Mouse (Mus musculus) G1E (cell line): Measurements from ENCODE around the gene Gm525. TPM values are rescaled to one million over a fixed set of nuclear protein-coding genes. Genes with fewer than 3 reads are reported as not detected.
"Not testable (repeated sequence)": the region's sequence is repeated elsewhere in the genome, so short reads cannot be mapped to it uniquely, and the experiment has no call there.

Experiments
- ATAC-seq: 2 replicates; pipeline ENCODE4 v1.8.0; 2016; ENCODE audit warnings: mild to moderate bottlenecking; ENCODE audit not compliant: insufficient number of reproducible peaks, poor library complexity, low FRiP score, severe bottlenecking; ENCODE audit errors: extremely low read depth
- DNase-seq: peaks from one replicate; pipeline ENCODE4 v3.0.0; 2012; ENCODE audit warnings: low spot score
- H3K27me3 ChIP-seq: 2 replicates; pipeline ENCODE4 v1.6.1; 2012; ENCODE audit warnings: mild to moderate bottlenecking, low read length, inconsistent platforms; ENCODE audit not compliant: insufficient read depth
- H3K36me3 ChIP-seq: replicated peaks from 2 replicates; pipeline ENCODE3; 2012; ENCODE audit warnings: mild to moderate bottlenecking, inconsistent platforms
- H3K4me1 ChIP-seq: 2 replicates; pipeline ENCODE4 v1.6.1; 2012; ENCODE audit warnings: low read depth, low read length, inconsistent platforms, mixed read lengths; ENCODE audit not compliant: insufficient read depth
- H3K4me3 ChIP-seq: 2 replicates; pipeline ENCODE4 v1.5.1; 2012; ENCODE audit warnings: low read depth, mild to moderate bottlenecking, inconsistent platforms, low read length, moderate library complexity, mixed read lengths
- H3K9me3 ChIP-seq: replicated peaks from 2 replicates; pipeline ENCODE4 v1.6.1; 2012; ENCODE audit warnings: inconsistent platforms
- CTCF ChIP-seq: IDR thresholded peaks from 2 replicates; pipeline ENCODE4 v1.5.1; 2012; ENCODE audit warnings: low read depth, low read length, inconsistent platforms, mixed read lengths
- GATA1 ChIP-seq: IDR thresholded peaks from 2 replicates; pipeline ENCODE4 v1.6.1; 2012; ENCODE audit warnings: borderline replicate concordance, low read length, inconsistent platforms, mixed read lengths
- GATA2 ChIP-seq: IDR thresholded peaks from 2 replicates; pipeline ENCODE4 v1.6.1; 2012; ENCODE audit warnings: low read depth, low read length, inconsistent platforms, borderline replicate concordance
- POLR2AphosphoS5 ChIP-seq: IDR thresholded peaks from 2 replicates; pipeline ENCODE4 v1.6.1; 2012; ENCODE audit warnings: low read depth, low read length, inconsistent platforms; ENCODE audit not compliant: insufficient replicate concordance
- TAL1 ChIP-seq: conservative IDR thresholded peaks from 2 replicates; pipeline ENCODE4 v1.6.1; 2012; ENCODE audit warnings: low read depth, low read length, inconsistent platforms, mixed read lengths
- polyA plus RNA-seq: library from polyadenylated mRNA; stranded (reverse); fragments of >175 nt; gene quantifications from 2 replicates; pipeline ENCODE4 v1.2.3, GENCODE M21; 2012
- total RNA-seq, 2 experiments: library from RNA; stranded (forward) in 1 of 2; stranded (reverse) in 1 of 2; fragments of 200-1000 nt in 1 of 2; fragments of >200 nt in 1 of 2; fragmentation: Nextera tagmentation in 1 of 2; gene quantifications; 2 replicates each; pipeline ENCODE4 v1.2.3; 2014 to 2017

The Gm525 gene
- total and polyA plus RNA-seq, 3 experiments: not detected

DNA sequence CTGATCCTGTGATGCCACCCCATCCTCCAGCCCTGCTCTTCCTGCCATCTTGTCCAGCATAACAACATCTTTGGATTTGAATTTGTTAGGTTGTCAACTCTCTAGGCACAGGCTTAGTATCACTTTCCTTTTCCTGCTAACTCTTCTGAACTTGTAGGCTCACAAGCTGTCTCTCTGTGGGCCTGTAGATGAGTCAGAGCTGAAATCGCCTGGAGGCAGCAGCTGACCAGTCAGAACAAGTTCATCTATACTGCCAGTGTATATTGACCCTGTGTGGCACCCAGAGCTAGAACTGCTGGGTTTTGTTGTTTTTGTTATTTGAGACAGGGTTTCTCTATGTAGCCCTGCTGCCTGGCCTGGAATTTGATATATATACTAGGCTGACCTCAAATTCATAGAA, 42.5 kb upstream of the Gm525 start:
- TF ChIP-seq TAL1: no peak
- no peak for TF ChIP-seq POLR2AphosphoS5
- no peak for TF ChIP-seq CTCF
- TF ChIP-seq GATA2: no peak
- no peak for TF ChIP-seq GATA1
- Histone ChIP-seq H3K4me1 (peaks cover 33% of the 10 kb centered on the region), H3K27me3 (no peaks in the 10 kb centered on the region), H3K9me3 (no peaks in the 10 kb centered on the region), H3K36me3 (peaks cover 11% of the 10 kb centered on the region), H3K4me3 (no peak overlapping the region)
- DNase-seq (no peak), ATAC-seq (no peak)

DNA sequence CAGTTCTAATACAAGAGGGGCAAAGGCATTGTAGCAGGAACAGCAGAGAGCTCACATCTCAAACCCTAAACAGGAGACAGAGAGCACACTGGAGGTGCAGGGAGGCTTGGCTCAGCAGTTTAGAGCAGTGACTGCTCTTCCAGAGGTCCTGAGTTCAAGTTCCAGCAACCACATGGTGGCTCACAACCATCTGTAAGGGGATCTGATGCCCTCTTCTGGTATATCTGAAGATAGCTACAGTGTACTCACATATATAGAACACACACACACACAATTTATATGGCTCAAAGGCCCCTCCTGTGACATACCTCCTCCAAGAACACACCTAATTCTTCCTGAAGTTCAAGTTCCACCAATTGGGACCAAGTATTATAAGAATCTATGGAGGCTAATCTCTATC, 39.0 kb upstream of the Gm525 start:
- Histone ChIP-seq H3K36me3 (peaks cover 34% of the 10 kb centered on the region), H3K4me3 (no peak overlapping the region), H3K4me1 (peaks cover 11% of the 10 kb centered on the region), H3K9me3 (no peaks in the 10 kb centered on the region), H3K27me3 (no peaks in the 10 kb centered on the region)
- no peak for TF ChIP-seq GATA2
- TF ChIP-seq TAL1: no peak
- no peak for TF ChIP-seq POLR2AphosphoS5
- no peak for TF ChIP-seq GATA1
- TF ChIP-seq CTCF: no peak
- no peak for ATAC-seq
- no peak for DNase-seq

DNA sequence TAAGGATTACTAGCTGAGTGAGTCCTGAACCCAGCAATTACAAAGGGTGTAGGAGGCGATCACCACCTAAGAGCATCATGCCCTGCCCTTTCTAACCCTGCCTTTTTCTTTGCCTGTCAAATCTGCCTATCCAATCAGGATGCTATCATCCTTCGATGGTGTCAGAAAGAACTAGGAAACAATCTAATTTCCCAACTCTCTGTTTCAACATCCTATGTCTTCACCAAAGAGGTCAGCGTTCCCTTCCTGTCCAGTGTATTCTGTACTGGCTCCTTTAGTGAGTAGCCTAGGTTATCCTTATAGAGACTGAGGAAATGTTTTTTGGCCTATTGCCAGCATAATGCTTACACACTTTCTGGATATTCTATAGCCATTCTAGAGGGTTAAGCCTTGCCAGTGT, 38.1 kb upstream of the Gm525 start:
- Histone ChIP-seq H3K9me3 (no peaks in the 10 kb centered on the region), H3K4me1 (peaks cover 3% of the 10 kb centered on the region), H3K27me3 (no peaks in the 10 kb centered on the region), H3K36me3 (peaks cover 43% of the 10 kb centered on the region), H3K4me3 (no peak overlapping the region)
- no peak for ATAC-seq
- no peak for DNase-seq
- TF ChIP-seq CTCF (no peak), GATA2 (no peak), POLR2AphosphoS5 (no peak), TAL1 (no peak), GATA1 (no peak)

DNA sequence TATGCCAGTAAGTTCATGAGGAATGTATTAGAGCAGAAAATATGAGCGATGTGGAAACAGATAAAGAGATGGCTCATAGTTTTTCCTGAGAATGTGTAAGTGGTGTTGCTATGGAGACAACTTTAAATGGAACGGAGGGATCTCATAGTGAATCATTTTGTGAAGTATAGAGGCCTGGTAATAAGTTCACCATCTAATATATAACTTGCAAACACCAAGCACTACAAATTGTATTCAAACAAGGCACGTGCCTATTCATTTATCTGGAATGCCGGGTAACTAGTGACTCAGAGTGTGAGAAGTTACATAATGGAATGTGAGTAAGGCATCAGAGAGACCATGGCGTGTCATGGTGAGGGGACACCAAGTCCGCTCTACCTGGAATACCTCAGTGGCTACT, 35.1 kb upstream of the Gm525 start:
- Histone ChIP-seq H3K27me3 (no peaks in the 10 kb centered on the region), H3K36me3 (peaks cover 70% of the 10 kb centered on the region), H3K9me3 (no peaks in the 10 kb centered on the region), H3K4me3 (no peak overlapping the region), H3K4me1 (peaks cover 3% of the 10 kb centered on the region)
- ATAC-seq (no peak), DNase-seq (no peak)
- TF ChIP-seq GATA2 (no peak), GATA1 (no peak), CTCF (no peak), TAL1 (no peak), POLR2AphosphoS5 (no peak)

DNA sequence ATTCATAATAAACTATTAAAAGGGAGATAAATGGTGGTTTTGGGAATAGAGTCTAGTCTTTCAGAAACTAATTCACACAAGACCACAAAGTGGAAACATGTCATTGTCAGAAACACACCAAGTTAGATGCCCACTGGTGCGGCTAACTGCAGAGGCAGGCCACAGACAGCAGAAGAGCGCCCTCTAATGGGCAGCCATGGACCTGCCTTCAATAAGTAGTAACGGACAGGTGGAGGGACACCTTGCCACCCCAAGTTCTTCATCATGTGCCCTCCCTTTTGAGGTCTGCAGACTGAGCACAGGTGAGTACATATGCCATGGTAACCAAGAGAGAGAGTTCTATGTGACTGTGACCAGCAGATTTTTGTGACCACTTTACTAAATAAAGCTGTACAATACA, 34.3 kb upstream of the Gm525 start:
- H3K27me3 ChIP-seq: no peaks in the 10 kb centered on the region
- no peak overlapping the region for H3K4me3 ChIP-seq
- no peaks in the 10 kb centered on the region for H3K9me3 ChIP-seq
- ATAC-seq (no peak), DNase-seq (no peak)
- TF ChIP-seq GATA1: no peak
- peak; percentile 97 for TF ChIP-seq CTCF
- H3K4me1 ChIP-seq: peaks cover 3% of the 10 kb centered on the region
- H3K36me3 ChIP-seq: peaks cover 74% of the 10 kb centered on the region

DNA sequence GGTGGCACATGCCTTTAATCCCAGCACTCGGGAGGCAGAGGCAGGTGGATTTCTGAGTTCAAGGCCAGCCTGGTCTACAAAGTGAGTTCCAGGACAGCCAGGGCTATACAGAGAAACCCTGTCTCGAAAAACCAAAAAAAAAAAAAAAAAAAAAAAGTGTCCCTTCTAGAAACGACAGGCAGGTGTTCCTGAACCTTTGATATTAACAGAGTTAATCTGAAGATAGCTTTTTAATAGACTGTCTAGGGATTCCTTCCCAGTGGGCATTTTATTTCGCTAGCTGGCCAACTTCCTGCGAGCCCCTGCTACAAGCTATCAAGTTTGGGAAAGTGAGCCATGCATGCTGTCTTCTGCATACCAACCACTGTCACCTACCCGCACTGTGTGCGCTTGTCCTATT, 32.6 kb upstream of the Gm525 start:
- not testable (repeated sequence) for H3K4me1 ChIP-seq, DNase-seq, H3K9me3 ChIP-seq, ATAC-seq, H3K27me3 ChIP-seq, H3K4me3 ChIP-seq
- peaks cover 76% of the 10 kb centered on the region for H3K36me3 ChIP-seq

DNA sequence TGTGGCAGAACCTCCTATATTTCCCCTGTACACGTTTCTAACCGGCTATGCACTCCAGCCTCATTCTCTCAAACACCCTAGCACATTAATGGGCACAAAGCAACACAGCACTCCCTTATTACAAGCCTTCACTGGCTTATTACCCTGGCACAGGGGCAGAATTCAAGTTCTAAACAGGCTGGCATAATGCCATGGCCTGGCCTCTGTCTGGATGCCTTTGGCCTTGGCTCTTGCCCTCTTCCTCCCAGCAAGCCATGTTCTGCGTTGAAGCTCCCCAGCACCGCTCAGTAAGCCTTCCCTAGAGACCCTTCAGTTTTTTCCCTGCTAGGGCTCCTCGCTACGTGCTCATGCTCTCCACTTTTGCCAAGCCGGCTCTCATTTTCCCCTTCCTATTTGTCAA, 30.6 kb upstream of the Gm525 start:
- ATAC-seq: no peak
- TF ChIP-seq TAL1: no peak
- no peak for TF ChIP-seq CTCF
- no peak for TF ChIP-seq POLR2AphosphoS5
- Histone ChIP-seq H3K36me3 (peaks cover 85% of the 10 kb centered on the region), H3K9me3 (no peaks in the 10 kb centered on the region), H3K4me3 (no peak overlapping the region), H3K27me3 (no peaks in the 10 kb centered on the region), H3K4me1 (peaks cover 3% of the 10 kb centered on the region)
- no peak for DNase-seq

DNA sequence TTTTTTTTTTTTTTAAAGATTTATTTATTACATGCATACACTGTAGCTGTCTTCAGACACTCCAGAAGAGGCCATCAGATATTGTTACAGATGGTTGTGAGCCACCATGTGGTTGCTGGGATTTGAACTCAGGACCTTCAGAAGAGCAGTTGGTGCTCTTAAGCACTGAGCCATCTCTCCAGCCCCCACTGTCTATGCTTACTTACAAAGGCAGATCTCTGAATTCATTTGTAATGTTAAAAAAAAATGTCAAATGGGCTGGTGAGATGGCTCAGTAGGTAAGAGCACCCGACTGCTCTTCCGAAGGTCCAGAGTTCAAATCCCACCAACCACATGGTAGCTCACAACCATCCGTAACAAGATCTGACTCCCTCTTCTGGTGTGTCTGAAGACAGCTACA, 28.1 kb upstream of the Gm525 start:
- ATAC-seq, H3K27me3 ChIP-seq, DNase-seq, H3K4me3 ChIP-seq, H3K9me3 ChIP-seq, H3K4me1 ChIP-seq: not testable (repeated sequence)
- peaks cover 80% of the 10 kb centered on the region for H3K36me3 ChIP-seq
